Mouse (Mus musculus) thymus, adult 2 months (tissue): Measurements from ENCODE around the gene Phactr1.

Source experiments
- CTCF ChIP-seq: fragments of 200-500 bp; IDR thresholded peaks from 2 replicates; pipeline ENCODE4 v1.5.1; 2012; ENCODE audit warnings: mild to moderate bottlenecking, control low read depth, low read length, moderate library complexity, borderline replicate concordance; ENCODE audit not compliant: control insufficient read depth, poor library complexity, insufficient read depth; ENCODE audit errors: extremely low read depth
- POLR2A ChIP-seq: fragments of 200-500 bp; IDR thresholded peaks from 2 replicates; pipeline ENCODE4 v1.6.1; 2012; ENCODE audit warnings: mild to moderate bottlenecking, low read length, control low read depth, moderate library complexity; ENCODE audit not compliant: control insufficient read depth, poor library complexity, insufficient read depth; ENCODE audit errors: extremely low read depth

- TF ChIP-seq POLR2A (no peak), CTCF (no peak)
Measured at GRCm38 (mm10) chr13:43027568-43027967, 347.1 kb downstream of the Phactr1 start.
